Mouse (Mus musculus) frontal cortex, adult (tissue): ENCODE results near the gene Spdl1.
"Not testable (repeated sequence)": the region's sequence is repeated elsewhere in the genome, so short reads cannot be mapped to it uniquely, and the experiment has no call there.

ENCODE experiments used
- ATAC-seq: cut with Nextera tagmentation; 2 replicates; pipeline ENCODE4 v1.9.2; 2017; ENCODE audit warnings: mild to moderate bottlenecking, moderate library complexity, mixed read lengths; ENCODE audit not compliant: low TSS enrichment

The Spdl1 gene

GRCm38 (mm10) chr11:34805026-34805425 lies 28.4 kb downstream of the Spdl1 start:
- ATAC-seq, result not testable (repeated sequence)

GRCm38 (mm10) chr11:34798066-34798465 lies 35.4 kb downstream of the Spdl1 start:
- ATAC-seq, result not testable (repeated sequence)

GRCm38 (mm10) chr11:34796097-34796496 lies 37.3 kb downstream of the Spdl1 start:
- ATAC-seq, result no peak; the same call in 1 of the 2 replicates

- no peak for ATAC-seq
Measured at GRCm38 (mm10) chr11:34791872-34792271, 41.6 kb downstream of the Spdl1 start.

- ATAC-seq, result no peak
Measured at GRCm38 (mm10) chr11:34784864-34785263, 48.6 kb downstream of the Spdl1 start.

- no peak for ATAC-seq
Measured at GRCm38 (mm10) chr11:34783587-34784043, 49.8 kb downstream of the Spdl1 start, which contains the start of gene Dock2. Gene Dock2 (minus strand): TSS chr11:34783892.

GRCm38 (mm10) chr11:34782516-34783430 lies 50.7 kb downstream of the Spdl1 start:
- ATAC-seq, result peak; percentile 20; the same call in 1 of the 2 replicates

GRCm38 (mm10) chr11:34780786-34781185 lies 52.7 kb downstream of the Spdl1 start:
- ATAC-seq, result no peak

- no peak for ATAC-seq
Measured at GRCm38 (mm10) chr11:34779966-34780365, 53.5 kb downstream of the Spdl1 start.

GRCm38 (mm10) chr11:34778351-34778750 lies 55.1 kb downstream of the Spdl1 start:
- no peak for ATAC-seq

- ATAC-seq, result no peak
Measured at GRCm38 (mm10) chr11:34777529-34777928, 55.9 kb downstream of the Spdl1 start.

GRCm38 (mm10) chr11:34776054-34776453 lies 57.4 kb downstream of the Spdl1 start:
- ATAC-seq, result no peak; the same call in 1 of the 2 replicates

GRCm38 (mm10) chr11:34774636-34775035 lies 58.8 kb downstream of the Spdl1 start:
- peak; percentile 52; the same call in 1 of the 2 replicates for ATAC-seq

- no peak for ATAC-seq
Measured at GRCm38 (mm10) chr11:34773304-34773895, 60.0 kb downstream of the Spdl1 start.

- ATAC-seq, result no peak
Measured at GRCm38 (mm10) chr11:34771221-34771986, 62.0 kb downstream of the Spdl1 start.

- no peak for ATAC-seq
Measured at GRCm38 (mm10) chr11:34770666-34771065, 62.8 kb downstream of the Spdl1 start.

- ATAC-seq, result no peak
Measured at GRCm38 (mm10) chr11:34769946-34770345, 63.5 kb downstream of the Spdl1 start.

- ATAC-seq, result no peak
Measured at GRCm38 (mm10) chr11:34769396-34769795, 64.0 kb downstream of the Spdl1 start.

GRCm38 (mm10) chr11:34763739-34764361 lies 69.6 kb downstream of the Spdl1 start:
- ATAC-seq, result no peak

GRCm38 (mm10) chr11:34762570-34763127 lies 70.8 kb downstream of the Spdl1 start:
- no peak for ATAC-seq

- ATAC-seq, result no peak
Measured at GRCm38 (mm10) chr11:34762125-34762524, 71.3 kb downstream of the Spdl1 start.
